Mouse (Mus musculus) embryonic fibroblast, embryonic 13.5 days (primary cell): ENCODE results near the gene Hs1bp3. TPM values are rescaled to one million over a fixed set of nuclear protein-coding genes. Genes with fewer than 3 reads are reported as not detected.

ENCODE experiments used
- H3K27ac ChIP-seq: 2 replicates; pipeline ENCODE4 v1.5.1; 2012; ENCODE audit warnings: low read length, control low read depth, inconsistent platforms; ENCODE audit not compliant: insufficient read depth
- H3K4me1 ChIP-seq: 2 replicates; pipeline ENCODE4 v1.6.1; 2011; ENCODE audit warnings: low read length; ENCODE audit not compliant: control insufficient read depth, insufficient read depth
- H3K4me3 ChIP-seq: 2 replicates; pipeline ENCODE4 v1.5.1; 2011; ENCODE audit warnings: mild to moderate bottlenecking, control low read depth, low read length; ENCODE audit not compliant: insufficient read depth
- CTCF ChIP-seq: IDR thresholded peaks from 2 replicates; pipeline ENCODE4 v1.5.1; 2011; ENCODE audit warnings: mild to moderate bottlenecking, control low read depth, low read length, moderate library complexity, borderline replicate concordance; ENCODE audit not compliant: insufficient read depth
- POLR2A ChIP-seq: IDR thresholded peaks from 2 replicates; pipeline ENCODE4 v1.6.1; 2011; ENCODE audit warnings: low read depth, mild to moderate bottlenecking, control low read depth, low read length, moderate library complexity
- polyA plus RNA-seq: library from polyadenylated mRNA; stranded (reverse); fragments of >200 nt; gene quantifications from 2 replicates; pipeline ENCODE4 v1.2.4, GENCODE M21; 2011; ENCODE audit warnings: low read depth; ENCODE audit not compliant: missing spikeins, insufficient read length

The Hs1bp3 gene
- polyA plus RNA-seq, 1 experiment: 20.5 TPM

DNA sequence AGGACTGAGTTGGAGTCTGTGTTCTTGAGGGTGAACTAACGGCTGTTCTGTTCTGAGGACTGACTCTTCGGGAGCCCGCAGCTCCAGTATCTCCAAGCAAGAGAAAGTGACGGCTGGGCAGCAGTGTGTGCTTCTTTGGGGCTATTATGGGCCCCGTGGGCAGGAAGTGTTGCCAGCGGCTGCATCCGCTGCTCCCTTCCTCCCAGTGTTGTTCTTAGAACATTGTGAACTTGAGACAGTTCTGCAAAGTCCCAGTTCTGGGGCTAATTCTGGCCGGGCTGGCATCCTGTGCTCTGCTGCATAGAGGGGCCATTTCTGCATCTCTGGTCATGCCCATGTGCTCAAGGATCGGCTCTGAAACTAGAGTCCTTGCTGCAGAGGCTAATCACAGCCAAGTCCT is 31.7 kb downstream of the Hs1bp3 start:
- H3K27ac ChIP-seq: no peak overlapping the region
- 0 out of 2 replicates have a peak, but pooled peaks cover 2% of the 10 kb centered on the region for H3K4me1 ChIP-seq
- TF ChIP-seq POLR2A (no peak), CTCF (no peak)
- H3K4me3 ChIP-seq: no peak overlapping the region

DNA sequence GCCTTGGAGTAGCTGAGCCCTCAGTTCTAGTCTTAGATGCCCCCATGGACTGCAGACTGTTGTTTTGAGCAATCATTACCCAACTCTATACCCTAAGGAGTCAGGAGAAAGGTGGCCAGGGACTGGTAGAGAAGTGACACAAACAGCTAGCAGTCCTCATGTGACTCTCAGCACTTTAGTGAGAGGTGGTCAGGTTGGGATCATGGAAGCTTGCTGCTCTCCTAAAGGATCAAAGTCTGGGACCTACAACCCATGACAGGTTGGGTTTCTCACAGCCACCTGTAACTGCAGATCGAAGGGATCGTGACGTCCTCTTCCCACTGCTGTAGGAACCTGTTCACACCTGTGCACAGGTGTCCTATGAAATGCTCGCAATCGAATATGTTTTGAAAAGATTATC is 32.3 kb downstream of the Hs1bp3 start:
- Histone ChIP-seq H3K4me3 (no peak overlapping the region), H3K27ac (no peak overlapping the region), H3K4me1 (0 out of 2 replicates have a peak, but pooled peaks cover 2% of the 10 kb centered on the region)
- TF ChIP-seq CTCF (no peak), POLR2A (no peak)

DNA sequence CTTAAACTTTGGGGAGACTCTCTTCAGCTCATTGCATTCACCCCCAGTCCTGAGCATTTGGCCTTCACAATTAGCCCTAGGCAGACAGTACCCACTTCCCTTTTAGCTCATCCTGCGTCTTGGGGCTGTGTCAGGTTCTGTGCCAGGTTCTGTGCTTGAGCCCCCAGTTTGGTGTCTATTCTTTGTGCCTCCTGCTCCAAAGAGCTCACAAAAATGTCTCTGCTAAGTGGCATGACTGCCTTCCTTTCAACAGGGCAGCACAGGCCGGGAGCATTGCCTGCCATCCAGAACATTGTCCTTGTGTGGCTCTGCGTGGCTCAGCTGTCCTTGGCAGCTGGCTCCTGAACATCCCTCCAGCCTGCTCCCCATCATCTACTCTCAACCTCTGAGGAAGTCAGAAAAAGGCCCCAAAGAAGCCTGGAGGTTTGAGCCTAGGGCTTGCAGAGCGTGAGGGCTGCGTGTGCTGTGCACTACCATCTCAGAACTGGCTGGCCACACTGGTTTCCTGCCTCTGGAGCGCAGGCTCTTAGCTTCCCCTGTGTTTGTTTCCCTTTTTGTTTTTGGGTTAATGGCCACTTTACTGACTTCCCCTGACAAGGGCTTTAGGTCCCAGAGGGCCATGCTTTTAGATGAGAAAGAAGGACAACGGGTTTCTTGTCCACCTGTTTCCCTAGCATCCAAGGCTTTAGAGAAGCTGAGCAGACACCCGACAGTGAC is 34.7 kb downstream of the Hs1bp3 start:
- H3K27ac ChIP-seq: no peak overlapping the region
- H3K4me1 ChIP-seq: 0 out of 2 replicates have a peak, but pooled peaks cover 6% of the 10 kb centered on the region
- H3K4me3 ChIP-seq: no peak overlapping the region
- TF ChIP-seq POLR2A: no peak
- no peak for TF ChIP-seq CTCF

DNA sequence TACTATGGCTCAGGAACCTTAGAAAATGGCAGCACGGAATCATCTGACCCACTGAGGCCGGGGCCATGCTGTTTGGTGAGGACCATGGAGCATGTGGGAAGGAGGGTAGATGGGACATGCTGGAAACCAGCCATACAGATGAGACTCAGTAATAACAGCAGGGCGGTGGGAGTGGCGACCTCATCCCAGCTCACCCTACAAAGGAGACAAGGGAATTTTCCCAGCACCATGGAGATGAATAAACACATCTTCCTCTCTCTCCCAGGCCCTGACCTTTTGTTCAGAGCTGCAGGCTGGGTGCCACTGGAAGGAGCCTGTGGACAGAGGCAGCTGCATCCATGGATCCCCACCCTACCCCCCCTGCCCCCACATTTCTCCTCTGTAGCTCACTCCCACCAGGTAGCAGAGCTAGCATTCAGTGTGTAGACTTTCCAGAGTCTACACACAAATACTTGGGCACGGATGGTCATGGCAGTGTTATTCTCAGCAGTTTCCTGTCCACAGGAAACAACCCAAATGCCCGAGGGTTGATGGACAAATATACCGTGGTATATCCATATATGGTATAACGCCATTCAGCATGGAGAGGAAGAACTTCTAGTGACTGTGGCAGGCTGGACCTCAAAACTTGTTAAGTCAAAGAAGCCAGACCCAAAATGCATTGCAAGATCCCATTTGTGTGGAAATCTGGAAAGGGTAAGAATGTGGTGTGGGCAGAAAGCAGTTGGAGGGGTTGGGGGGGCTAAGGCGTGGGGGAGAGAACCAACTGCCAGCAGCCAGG is 35.7 kb downstream of the Hs1bp3 start:
- 0 out of 2 replicates have a peak, but pooled peaks cover 6% of the 10 kb centered on the region for H3K4me1 ChIP-seq
- no peak overlapping the region for H3K27ac ChIP-seq
- no peak overlapping the region for H3K4me3 ChIP-seq
- TF ChIP-seq POLR2A: no peak

DNA sequence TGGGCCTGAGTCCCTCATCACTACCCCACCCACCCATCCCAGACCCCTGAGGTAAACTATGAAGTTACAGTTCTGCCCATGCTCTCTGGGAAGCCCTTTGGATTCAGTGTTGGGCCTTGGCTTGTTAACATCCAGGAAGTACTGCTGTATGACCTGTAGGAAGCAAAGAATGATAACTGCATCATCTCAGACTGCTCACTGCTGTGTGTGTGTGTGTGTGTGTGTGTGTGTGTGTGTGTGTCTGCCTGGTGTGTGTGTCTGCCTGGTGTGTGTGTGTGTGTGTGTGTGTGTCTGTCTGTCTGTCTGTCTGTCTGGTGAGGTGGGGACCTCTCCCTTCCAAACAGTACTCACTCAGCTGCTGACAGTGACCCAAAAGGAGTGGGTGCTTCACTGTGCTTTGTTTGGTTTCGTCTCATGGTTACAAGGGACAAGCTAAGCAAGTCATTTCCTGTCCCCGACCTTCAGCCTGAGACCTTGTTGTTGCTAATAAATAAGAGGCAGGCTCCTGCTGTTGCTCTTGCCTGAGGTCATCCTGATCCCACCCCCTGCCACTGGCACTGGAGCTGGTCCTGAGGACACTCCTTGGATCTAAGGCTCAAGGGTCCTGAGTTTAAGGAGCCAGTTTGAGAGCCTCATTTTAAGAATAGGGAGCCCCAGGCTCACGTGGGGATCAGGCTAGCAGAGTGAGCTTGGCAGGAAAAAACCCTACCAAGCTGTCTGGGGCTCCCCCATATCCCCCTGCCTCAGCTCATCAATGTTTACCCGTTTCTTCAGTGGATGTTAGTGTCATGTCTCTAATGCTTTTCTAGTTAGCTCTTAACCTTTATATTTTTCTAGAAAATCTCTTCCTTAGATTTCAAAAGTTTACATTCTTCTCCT is 38.0 kb downstream of the Hs1bp3 start:
- Histone ChIP-seq H3K27ac (no peak overlapping the region), H3K4me1 (0 out of 2 replicates have a peak, but pooled peaks cover 6% of the 10 kb centered on the region), H3K4me3 (no peak overlapping the region)
- TF ChIP-seq POLR2A (no peak), CTCF (no peak)

DNA sequence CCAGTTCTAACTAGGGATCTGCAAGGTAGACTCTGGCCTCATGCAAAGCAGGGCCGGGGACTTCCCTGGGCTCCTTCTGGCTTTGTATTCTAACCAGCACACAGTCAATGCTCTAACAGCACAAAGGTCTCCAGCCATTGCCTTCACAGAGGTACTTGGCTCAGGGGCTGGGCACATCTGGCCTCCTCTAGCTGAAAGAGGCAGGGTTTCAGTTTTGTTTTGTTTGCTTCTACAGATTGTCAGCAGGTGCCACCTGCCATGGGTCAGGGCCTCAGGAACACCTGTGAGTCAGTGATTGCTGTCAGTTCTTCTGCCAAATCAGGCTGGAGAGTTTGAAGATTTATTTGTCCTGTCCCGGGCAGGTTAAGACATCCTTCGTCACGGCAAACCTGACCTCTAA is 39.8 kb downstream of the Hs1bp3 start:
- H3K4me1 ChIP-seq: peaks cover 11% of the 10 kb centered on the region; the same call in 1 of the 2 replicates
- H3K27ac ChIP-seq: no peak overlapping the region
- TF ChIP-seq POLR2A (no peak), CTCF (no peak)
- H3K4me3 ChIP-seq: no peak overlapping the region

DNA sequence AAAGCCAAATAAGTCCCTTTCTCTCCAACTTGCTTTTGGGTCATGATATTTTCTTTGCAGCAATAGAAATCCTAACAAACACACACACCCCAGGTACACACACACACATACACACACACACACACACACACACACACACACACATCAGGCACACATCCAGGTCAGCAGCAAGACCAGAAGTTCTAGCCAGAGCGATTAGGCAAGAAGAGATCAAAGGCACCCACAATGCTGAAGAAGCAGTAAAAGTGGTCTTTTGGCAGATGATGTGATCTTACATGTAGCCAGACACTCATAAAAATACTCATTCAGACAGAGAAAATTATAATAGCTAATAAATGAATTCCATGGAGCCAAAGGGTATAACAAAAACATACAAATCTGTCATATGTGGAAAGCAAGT is 41.0 kb downstream of the Hs1bp3 start:
- TF ChIP-seq POLR2A (no peak), CTCF (no peak)
- Histone ChIP-seq H3K4me3 (no peak overlapping the region), H3K27ac (no peak overlapping the region), H3K4me1 (peaks cover 11% of the 10 kb centered on the region; the same call in 1 of the 2 replicates)

DNA sequence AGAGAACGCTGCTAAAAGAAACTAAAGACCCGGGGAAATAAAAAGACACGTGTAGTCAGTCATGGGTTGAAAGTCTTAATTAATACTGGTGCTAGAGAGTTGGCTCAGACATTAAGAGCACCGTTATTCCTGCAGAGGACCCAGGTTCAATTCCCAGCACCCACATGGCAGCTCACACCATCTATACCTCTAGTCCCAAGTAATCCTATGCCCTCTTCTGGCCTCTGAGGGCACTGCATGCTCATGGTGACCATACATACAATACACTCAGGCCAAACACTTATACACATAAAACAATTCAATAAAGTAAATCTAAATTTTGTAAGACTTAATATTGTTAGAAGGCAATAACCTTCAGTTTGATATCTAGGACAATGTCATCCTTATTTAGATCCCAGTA is 41.8 kb downstream of the Hs1bp3 start:
- H3K4me3 ChIP-seq: no peak overlapping the region
- H3K27ac ChIP-seq: no peak overlapping the region
- H3K4me1 ChIP-seq: peaks cover 9% of the 10 kb centered on the region; the same call in 1 of the 2 replicates
- TF ChIP-seq CTCF (no peak), POLR2A (no peak)

DNA sequence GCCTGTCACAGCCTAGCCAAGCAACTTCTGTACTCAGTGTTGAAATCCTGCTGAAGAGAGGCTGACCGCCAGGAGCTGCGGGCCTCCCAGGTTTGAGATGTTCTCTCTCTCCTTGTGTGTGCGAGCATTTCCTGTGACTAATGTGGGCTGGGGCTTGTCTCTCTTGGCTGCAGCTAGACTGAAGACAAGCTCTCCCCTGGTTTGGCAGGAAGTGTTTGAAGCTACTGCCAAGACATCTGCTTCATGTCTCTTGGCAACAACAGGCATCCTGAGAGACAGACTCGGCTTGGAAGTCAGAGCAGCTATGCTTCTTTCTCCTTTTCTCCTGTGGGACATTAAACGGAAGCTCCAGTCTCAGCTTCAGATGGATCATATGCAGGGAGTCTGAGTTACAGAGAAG is 44.2 kb downstream of the Hs1bp3 start:
- H3K27ac ChIP-seq: 0 out of 2 replicates have a peak overlapping the region, but pooled peaks have one; percentile 25
- H3K4me1 ChIP-seq: peaks cover 5% of the 10 kb centered on the region; the same call in 1 of the 2 replicates

More for the DNA sequence above, 44.2 kb downstream of the Hs1bp3 start:
- TF ChIP-seq CTCF: no peak
- TF ChIP-seq POLR2A: no peak
- H3K4me3 ChIP-seq: no peak overlapping the region
